Mouse (Mus musculus): ENCODE measurements around the gene Kdm2b. TPM values are rescaled to one million over a fixed set of nuclear protein-coding genes. Genes with fewer than 3 reads are reported as not detected.

The Kdm2b gene
- polyA plus RNA-seq, 1 experiment from 2014 or later = 89.2 TPM

GRCm38 (mm10) chr5:122884594-122885348 lies 104.9 kb downstream of the Kdm2b start:
- Histone ChIP-seq H3K4me3 (replicated peaks) (no peak overlapping the region), H3K27ac (replicated peaks) (no peak overlapping the region), H3K4me2 (no peak overlapping the region), H3K27me3 (replicated peaks) (no peaks in the 10 kb centered on the region), H3K9me3 (replicated peaks) (no peaks in the 10 kb centered on the region), H3K36me3 (peaks cover 20% of the 10 kb centered on the region), H3K9ac (replicated peaks) (no peak overlapping the region), H3K4me1 (peaks cover 30% of the 10 kb centered on the region)
- no peak for ATAC-seq (ENCODE audit: low FRiP score)
- 78% methylated on average over 7 of the region's 7 CpGs for WGBS

GRCm38 (mm10) chr5:122883652-122884235 lies 105.9 kb downstream of the Kdm2b start:
- no peak for ATAC-seq (ENCODE audit: low FRiP score)
- Histone ChIP-seq H3K36me3 (peaks cover 31% of the 10 kb centered on the region), H3K4me2 (no peak overlapping the region), H3K4me3 (replicated peaks) (no peak overlapping the region), H3K4me1 (peaks cover 26% of the 10 kb centered on the region), H3K9ac (replicated peaks) (no peak overlapping the region), H3K9me3 (replicated peaks) (no peaks in the 10 kb centered on the region), H3K27ac (replicated peaks) (no peak overlapping the region), H3K27me3 (replicated peaks) (no peaks in the 10 kb centered on the region)
- WGBS = 69% methylated on average over 2 of the region's 2 CpGs

- no peak for ATAC-seq (ENCODE audit: low FRiP score)
- Histone ChIP-seq H3K4me1 (peaks cover 22% of the 10 kb centered on the region), H3K27me3 (replicated peaks) (no peaks in the 10 kb centered on the region), H3K27ac (replicated peaks) (no peak overlapping the region), H3K4me3 (replicated peaks) (no peak overlapping the region), H3K9ac (replicated peaks) (no peak overlapping the region), H3K36me3 (peaks cover 34% of the 10 kb centered on the region), H3K4me2 (no peak overlapping the region), H3K9me3 (replicated peaks) (no peaks in the 10 kb centered on the region)
- WGBS = 89% methylated on average over 9 of the region's 9 CpGs
These were observed 106.4 kb downstream of the Kdm2b start for GRCm38 (mm10) chr5:122883237-122883636.

- WGBS = 93% methylated on average over 18 of the region's 18 CpGs
- H3K36me3 ChIP-seq = peaks cover 42% of the 10 kb centered on the region
- no peak for ATAC-seq (ENCODE audit: low FRiP score)
These were observed 107.2 kb downstream of the Kdm2b start for GRCm38 (mm10) chr5:122882256-122883050.

GRCm38 (mm10) chr5:122881313-122881712 lies 108.3 kb downstream of the Kdm2b start:
- 54% methylated on average over 5 of the region's 5 CpGs for WGBS
- peak; percentile 79 for ATAC-seq (ENCODE audit: low FRiP score)
- no peak overlapping the region for H3K4me2 ChIP-seq
- no peaks in the 10 kb centered on the region for H3K9me3 ChIP-seq (replicated peaks)
- H3K27ac ChIP-seq (replicated peaks) = no peak overlapping the region
- H3K4me3 ChIP-seq (replicated peaks) = no peak overlapping the region
- peaks cover 52% of the 10 kb centered on the region for H3K36me3 ChIP-seq
- H3K4me1 ChIP-seq = peaks cover 14% of the 10 kb centered on the region
- no peaks in the 10 kb centered on the region for H3K27me3 ChIP-seq (replicated peaks)
- H3K9ac ChIP-seq (replicated peaks) = no peak overlapping the region

More at GRCm38 (mm10) chr5:122882256-122883050, 107.2 kb downstream of the Kdm2b start:
- Histone ChIP-seq H3K4me1 (peaks cover 15% of the 10 kb centered on the region), H3K27me3 (replicated peaks) (no peaks in the 10 kb centered on the region), H3K4me2 (no peak overlapping the region), H3K4me3 (replicated peaks) (no peak overlapping the region), H3K27ac (replicated peaks) (no peak overlapping the region), H3K9me3 (replicated peaks) (no peaks in the 10 kb centered on the region), H3K9ac (replicated peaks) (no peak overlapping the region)

- H3K4me3 ChIP-seq (replicated peaks) = no peak overlapping the region
- H3K36me3 ChIP-seq = peaks cover 55% of the 10 kb centered on the region
- WGBS = 93% methylated on average over 37 of the region's 37 CpGs
- no peaks in the 10 kb centered on the region for H3K9me3 ChIP-seq (replicated peaks)
- H3K27ac ChIP-seq (replicated peaks) = no peak overlapping the region
- no peak overlapping the region for H3K9ac ChIP-seq (replicated peaks)
- H3K4me1 ChIP-seq = peaks cover 6% of the 10 kb centered on the region
- H3K27me3 ChIP-seq (replicated peaks) = no peaks in the 10 kb centered on the region
- no peak overlapping the region for H3K4me2 ChIP-seq
- no peak for ATAC-seq (ENCODE audit: low FRiP score)
These were observed 109.2 kb downstream of the Kdm2b start for GRCm38 (mm10) chr5:122880241-122880980.

GRCm38 (mm10) chr5:122876671-122877070 lies 113.0 kb downstream of the Kdm2b start:
- Histone ChIP-seq H3K9me3 (replicated peaks) (no peaks in the 10 kb centered on the region), H3K27ac (replicated peaks) (no peak overlapping the region), H3K9ac (replicated peaks) (no peak overlapping the region), H3K4me3 (replicated peaks) (no peak overlapping the region), H3K4me2 (no peak overlapping the region), H3K36me3 (peaks cover 66% of the 10 kb centered on the region), H3K27me3 (replicated peaks) (no peaks in the 10 kb centered on the region), H3K4me1 (no peaks in the 10 kb centered on the region)
- ATAC-seq (ENCODE audit: low FRiP score) = no peak
- 73% methylated on average over 3 of the region's 3 CpGs for WGBS

GRCm38 (mm10) chr5:122874359-122874758 lies 115.3 kb downstream of the Kdm2b start:
- ATAC-seq (ENCODE audit: low FRiP score) = no peak
- H3K9ac ChIP-seq (replicated peaks) = no peak overlapping the region
- no peaks in the 10 kb centered on the region for H3K27me3 ChIP-seq (replicated peaks)
- no peak overlapping the region for H3K4me2 ChIP-seq
- H3K4me1 ChIP-seq = no peaks in the 10 kb centered on the region
- no peak overlapping the region for H3K4me3 ChIP-seq (replicated peaks)
- no peak overlapping the region for H3K27ac ChIP-seq (replicated peaks)
- H3K36me3 ChIP-seq = peaks cover 62% of the 10 kb centered on the region
- WGBS = 90% methylated on average over 3 of the region's 3 CpGs
- H3K9me3 ChIP-seq (replicated peaks) = no peaks in the 10 kb centered on the region

- Histone ChIP-seq H3K4me3 (replicated peaks) (no peak overlapping the region), H3K27me3 (replicated peaks) (no peaks in the 10 kb centered on the region), H3K36me3 (peaks cover 60% of the 10 kb centered on the region), H3K9me3 (replicated peaks) (no peaks in the 10 kb centered on the region), H3K4me2 (no peak overlapping the region), H3K27ac (replicated peaks) (no peak overlapping the region), H3K4me1 (no peaks in the 10 kb centered on the region), H3K9ac (replicated peaks) (no peak overlapping the region)
- WGBS = 82% methylated on average over 2 of the region's 2 CpGs
- ATAC-seq (ENCODE audit: low FRiP score) = no peak
These were observed 116.0 kb downstream of the Kdm2b start for GRCm38 (mm10) chr5:122873573-122873972.

GRCm38 (mm10) chr5:122872626-122873025 lies 117.0 kb downstream of the Kdm2b start:
- 93% methylated on average over 3 of the region's 3 CpGs for WGBS
- no peak overlapping the region for H3K4me2 ChIP-seq
- ATAC-seq (ENCODE audit: low FRiP score) = no peak

GRCm38 (mm10) chr5:122863053-122863452 lies 126.6 kb downstream of the Kdm2b start:
- Histone ChIP-seq H3K27me3 (replicated peaks) (no peaks in the 10 kb centered on the region), H3K36me3 (peaks cover 49% of the 10 kb centered on the region)
- ATAC-seq (ENCODE audit: low FRiP score) = no peak

More at GRCm38 (mm10) chr5:122872626-122873025, 117.0 kb downstream of the Kdm2b start:
- Histone ChIP-seq H3K36me3 (peaks cover 61% of the 10 kb centered on the region), H3K27me3 (replicated peaks) (no peaks in the 10 kb centered on the region), H3K27ac (replicated peaks) (no peak overlapping the region), H3K9me3 (replicated peaks) (no peaks in the 10 kb centered on the region), H3K4me3 (replicated peaks) (no peak overlapping the region), H3K4me1 (no peaks in the 10 kb centered on the region), H3K9ac (replicated peaks) (no peak overlapping the region)

More at GRCm38 (mm10) chr5:122863053-122863452, 126.6 kb downstream of the Kdm2b start:
- no peaks in the 10 kb centered on the region for H3K4me1 ChIP-seq
- no peak overlapping the region for H3K4me3 ChIP-seq (replicated peaks)
- H3K4me2 ChIP-seq = no peak overlapping the region
- WGBS = 96% methylated on average over 2 of the region's 2 CpGs
- H3K27ac ChIP-seq (replicated peaks) = no peak overlapping the region
- H3K9me3 ChIP-seq (replicated peaks) = no peaks in the 10 kb centered on the region
- H3K9ac ChIP-seq (replicated peaks) = no peak overlapping the region
